Mouse (Mus musculus) hematopoietic multipotent progenitor cell, adult 10-12 weeks (in vitro differentiated cells): Measurements from ENCODE around the gene Nab1. TPM values are rescaled to one million over a fixed set of nuclear protein-coding genes. Genes with fewer than 3 reads are reported as not detected.

Source experiments
- polyA plus RNA-seq: library from polyadenylated mRNA; stranded (reverse); fragments of >175 nt; gene quantifications from 2 replicates; pipeline ENCODE4 v1.2.3, GENCODE M21; 2012; ENCODE audit warnings: low replicate concordance

Gene Nab1
- polyA plus RNA-seq: 50.1 and 88.9 TPM in 2 replicates

GRCm38 (mm10) chr1:52500314-52500981 is at the start of gene Nab1:
Gene Nab1, minus strand, starts transcription at chr1:52500679.

Other genes with a start within 250 kb of the Nab1 start
- gene Nemp2, start 130.0 kb upstream of the Nab1 start, polyA plus RNA-seq: 4.4 and 6.2 TPM in 2 replicates
- gene Mfsd6, start 226.8 kb upstream of the Nab1 start, polyA plus RNA-seq: 4.6 and 11.9 TPM in 2 replicates